Mouse (Mus musculus): ENCODE measurements at regions not wholly inside any gene's neighbourhood (a gene's known extent, or its start where the extent isn't known, plus 50 kb on each side); places are given as distances from the start of the nearest gene placed in this dataset.
"Not testable (repeated sequence)": the region's sequence is repeated elsewhere in the genome, so short reads cannot be mapped to it uniquely, and the experiment has no call there.

- DNase-seq: peak; percentile 19
Measured at GRCm38 (mm10) chr12:114012860-114013259, 469.2 kb downstream of the Adam6a start.

- not testable (repeated sequence) for DNase-seq
Measured at GRCm38 (mm10) chr12:114037011-114037410, 493.3 kb downstream of the Adam6a start.

GRCm38 (mm10) chr12:114047991-114048390 is 504.3 kb downstream of the Adam6a start:
- not testable (repeated sequence) for DNase-seq

GRCm38 (mm10) chr12:114053341-114053740 is 509.6 kb downstream of the Adam6a start:
- no peak for DNase-seq

- no peak for DNase-seq
Measured at GRCm38 (mm10) chr12:114059615-114060014, 515.9 kb downstream of the Adam6a start.

- DNase-seq: no peak
Measured at GRCm38 (mm10) chr12:114067166-114067565, 523.5 kb downstream of the Adam6a start.

- not testable (repeated sequence) for DNase-seq
Measured at GRCm38 (mm10) chr12:114108731-114109130, 565.0 kb downstream of the Adam6a start.

GRCm38 (mm10) chr12:114134897-114135296 is 591.2 kb downstream of the Adam6a start:
- no peak for DNase-seq

GRCm38 (mm10) chr12:114148779-114149178 is 605.1 kb downstream of the Adam6a start:
- DNase-seq: no peak

- DNase-seq: no peak
Measured at GRCm38 (mm10) chr12:114172305-114172704, 628.6 kb downstream of the Adam6a start.

GRCm38 (mm10) chr12:114199521-114199920 is 655.8 kb downstream of the Adam6a start:
- no peak for DNase-seq

GRCm38 (mm10) chr12:114222541-114222940 is 678.8 kb downstream of the Adam6a start:
- no peak for DNase-seq
